Mouse (Mus musculus): ENCODE results near the gene Myo18b.
A peak's percentile ranks its signal among the peaks of the same experiment; 100 is the strongest.

GRCm38 (mm10) chr5:112642731-112643130 is 253.4 kb downstream of the Myo18b start:
- TF ChIP-seq CTCF (IDR thresholded peaks at IDR 0.05; ENCODE audit: extremely low read depth, insufficient read length, insufficient replicate concordance, low read depth, low read length) (peak; percentile 57; the same call in 1 of the 2 replicates), POLR2A (IDR thresholded peaks at IDR 0.05; ENCODE audit: low read depth, low read length) (no peak)
